Mouse (Mus musculus) MEL (cell line): Measurements from ENCODE around the gene Bnip2.

ENCODE experiments used
- CTCF ChIP-seq, 3 experiments: IDR thresholded peaks in 2 of 3; conservative IDR thresholded peaks in 1 of 3; 2 replicates each; pipeline ENCODE4 v1.5.1; 2011 to 2012; ENCODE audit warnings: low read length in 3 of 3, low read depth in 2 of 3, mild to moderate bottlenecking in 2 of 3, improper control_type of control experiment in 1 of 3, inconsistent platforms in 1 of 3, mixed read lengths in 1 of 3, moderate library complexity in 1 of 3; ENCODE audit not compliant: control insufficient read depth in 1 of 3, insufficient read depth in 1 of 3, poor library complexity in 1 of 3, severe bottlenecking in 1 of 3
- EP300 ChIP-seq, 2 experiments: IDR thresholded peaks; 2 replicates each; pipeline ENCODE4 v1.6.1; 2011; ENCODE audit warnings: improper control_type of control experiment in 2 of 2, low read length in 2 of 2, low read depth in 1 of 2, mild to moderate bottlenecking in 1 of 2
- GABPA ChIP-seq: IDR thresholded peaks from 2 replicates; pipeline ENCODE4 v1.6.1; 2012; ENCODE audit warnings: low read depth, mild to moderate bottlenecking, inconsistent platforms, low read length, improper control_type of control experiment, moderate library complexity
- GATA1 ChIP-seq: IDR thresholded peaks from 2 replicates; pipeline ENCODE4 v1.6.1; 2011; ENCODE audit warnings: low read depth, low read length, improper control_type of control experiment
- HCFC1 ChIP-seq: IDR thresholded peaks from 2 replicates; pipeline ENCODE4 v1.6.1; 2012; ENCODE audit warnings: low read depth, mild to moderate bottlenecking, inconsistent platforms, low read length, improper control_type of control experiment, moderate library complexity
- KAT2A ChIP-seq: conservative IDR thresholded peaks from 2 replicates; pipeline ENCODE4 v1.6.1; 2012; ENCODE audit warnings: low read depth, low read length, improper control_type of control experiment, inconsistent platforms
- MAFK ChIP-seq: IDR thresholded peaks from 2 replicates; pipeline ENCODE4 v1.6.1; 2011; ENCODE audit warnings: low read depth, mild to moderate bottlenecking, low read length, improper control_type of control experiment, borderline replicate concordance
- MYB ChIP-seq: IDR thresholded peaks from 2 replicates; pipeline ENCODE4 v1.6.1; 2011; ENCODE audit warnings: mild to moderate bottlenecking, low read depth, low read length, improper control_type of control experiment
- NRF1 ChIP-seq: IDR thresholded peaks from 2 replicates; pipeline ENCODE4 v1.6.1; 2014; ENCODE audit warnings: low read depth, mild to moderate bottlenecking, inconsistent platforms, low read length, improper control_type of control experiment, moderate library complexity; ENCODE audit not compliant: poor library complexity, insufficient read depth, severe bottlenecking
- POLR2A ChIP-seq, 2 experiments: IDR thresholded peaks; 2 replicates each; pipeline ENCODE4 v1.6.1; 2011 to 2012; ENCODE audit warnings: low read length in 2 of 2, mild to moderate bottlenecking in 2 of 2, control low read depth in 1 of 2, improper control_type of control experiment in 1 of 2, low read depth in 1 of 2, moderate library complexity in 1 of 2; ENCODE audit not compliant: control insufficient read depth in 1 of 2, insufficient read depth in 1 of 2, poor library complexity in 1 of 2
- POLR2AphosphoS5 ChIP-seq: IDR thresholded peaks from 2 replicates; pipeline ENCODE4 v1.6.1; 2012; ENCODE audit warnings: low read depth, borderline replicate concordance, mild to moderate bottlenecking, inconsistent platforms, low read length, moderate library complexity, mixed read lengths
- TCF12 ChIP-seq: IDR thresholded peaks from 2 replicates; pipeline ENCODE4 v1.6.1; 2014; ENCODE audit warnings: low read depth, mild to moderate bottlenecking, inconsistent platforms, low read length, improper control_type of control experiment, moderate library complexity
- ZC3H11A ChIP-seq: IDR thresholded peaks from 2 replicates; pipeline ENCODE4 v1.6.1; 2012; ENCODE audit warnings: low read depth, mild to moderate bottlenecking, inconsistent platforms, low read length, improper control_type of control experiment

DNA sequence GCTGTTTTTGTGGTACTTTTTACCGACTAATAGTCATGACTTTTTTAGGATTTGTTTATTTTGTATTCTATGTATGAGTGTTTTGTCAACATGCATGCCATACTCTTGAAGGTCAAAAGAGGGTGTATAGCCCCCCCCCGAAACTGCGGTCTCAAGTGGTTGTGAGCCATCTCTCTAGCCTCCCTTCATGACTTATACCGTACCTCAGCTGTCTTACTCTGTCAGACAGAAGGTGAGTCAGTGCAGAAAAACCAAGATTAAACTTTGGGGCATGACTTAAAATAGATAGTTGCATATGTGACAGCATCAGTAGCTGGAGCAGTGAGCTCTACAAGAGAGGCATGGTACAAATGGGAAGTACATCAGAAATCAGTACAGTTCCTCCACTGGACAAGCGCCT is 5.3 kb downstream of the Bnip2 start:
- TF ChIP-seq CTCF (IDR thresholded peaks at IDR 0.05 in 2 of 3, conservative IDR thresholded peaks at IDR 0.05 in 1 of 3; ENCODE audit: control insufficient read depth in 1 of 3, insufficient read depth in 1 of 3, low read depth in 2 of 3, low read length in 3 of 3, poor library complexity in 1 of 3, severe bottlenecking in 1 of 3), result no peak
- TF ChIP-seq KAT2A, result no peak
- no peak for TF ChIP-seq GABPA
- no peak for TF ChIP-seq MAFK
- TF ChIP-seq GATA1, result no peak
- TF ChIP-seq NRF1, result no peak
- TF ChIP-seq MYB, result no peak
- no peak for TF ChIP-seq POLR2A (IDR thresholded peaks at IDR 0.05; ENCODE audit: control insufficient read depth in 1 of 2, insufficient read depth in 1 of 2, low read depth in 1 of 2, low read length in 2 of 2, poor library complexity in 1 of 2)
- TF ChIP-seq HCFC1, result no peak
- TF ChIP-seq ZC3H11A, result no peak
- no peak for TF ChIP-seq TCF12
- no peak for TF ChIP-seq EP300 (IDR thresholded peaks at IDR 0.05; ENCODE audit: low read depth in 1 of 2, low read length in 2 of 2)
- TF ChIP-seq POLR2AphosphoS5, result no peak
